Comparison of ENCODE assay signal across 10 mouse cellular contexts in the genomic region with DNA sequence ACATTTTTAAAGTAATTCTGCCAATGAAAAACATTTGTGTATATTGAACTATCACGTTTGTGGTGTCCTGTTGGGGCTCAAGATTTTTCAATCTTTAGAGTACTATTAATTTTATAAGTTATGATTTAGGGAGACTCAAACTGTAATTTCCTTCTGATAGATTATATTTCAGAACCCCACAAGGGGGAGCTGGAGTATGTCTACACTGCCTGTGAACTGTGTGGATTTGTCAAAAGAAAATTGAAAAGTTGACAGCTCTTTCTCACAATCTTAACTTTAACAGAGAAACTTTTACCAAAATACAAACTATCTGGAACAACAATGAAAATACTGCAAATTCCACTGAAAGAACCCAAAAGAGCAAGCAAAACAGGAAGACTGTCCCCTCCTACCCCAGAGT.
DNase-seq lines count a peak whose midpoint lies in the region; ATAC-seq and TF ChIP-seq lines count a peak whose summit lies in the region.
"Had no signal": no experiment of that assay in that cellular context is flagged by ENCODE, and none has a peak within 500 bp of the region (broad histone marks: within the 10 kb centered on the region; RNA-seq: fewer than 3 reads in every experiment).

No protein-coding gene starts in this region.

- peak; percentile 48 for DNase-seq in heart, postnatal 0 days (ENCODE audit: low spot score)
- no peak for DNase-seq in heart, postnatal 4 days
- peak; percentile 60 for DNase-seq in midbrain, postnatal 0 days (ENCODE audit: low spot score)
- DNase-seq in c-Kit-negative CD71-positive TER-119-positive erythroid progenitor cells, embryonic 14.5 days (ENCODE audit: low read depth, low spot score), result peak; percentile 6
- DNase-seq in splenic B cell, adult 2 months (ENCODE audit: low read depth, low spot score), result peak; percentile 64
- DNase-seq in frontal cortex, postnatal 25 days (ENCODE audit: low spot score in 2 of 2), result no peak
- DNase-seq in frontal cortex, postnatal 36 days (ENCODE audit: low spot score in 2 of 2), result no peak

- peaks cover 9% of the 10 kb centered on the region; the same call in 1 of the 2 replicates for H3K36me3 ChIP-seq in heart, postnatal 0 days (replicated peaks; ENCODE audit: control insufficient read depth, insufficient read depth, low read length)
- peaks cover 4% of the 10 kb centered on the region; the same call in 1 of the 2 replicates for H3K36me3 ChIP-seq in midbrain, postnatal 0 days (ENCODE audit: insufficient read depth, low read length)
- peaks cover 5% of the 10 kb centered on the region for H3K36me3 ChIP-seq in midbrain, embryonic 16.5 days (ENCODE audit: control insufficient read depth, insufficient read depth, low read length)
- H3K36me3 ChIP-seq in splenic B cell, adult 2 months (ENCODE audit: control insufficient read depth, insufficient read depth, low read length, poor library complexity, severe bottlenecking), result peaks cover 7% of the 10 kb centered on the region

- H3K4me3 ChIP-seq in heart, postnatal 0 days (ENCODE audit: low read depth, low read length), result no peak overlapping the region
- H3K4me3 ChIP-seq in midbrain, postnatal 0 days (ENCODE audit: low read depth, low read length), result no peak overlapping the region
- H3K4me3 ChIP-seq in midbrain, embryonic 16.5 days (ENCODE audit: low read depth, low read length), result no peak overlapping the region
- H3K4me3 ChIP-seq: erythroblast, embryonic 14.5 days; limb, embryonic 12.5 days had no signal

- no peak for ATAC-seq in heart, postnatal 0 days (ENCODE audit: insufficient read depth, low read depth)
- ATAC-seq in midbrain, postnatal 0 days (ENCODE audit: low FRiP score), result no peak
- ATAC-seq in midbrain, embryonic 16.5 days, result no peak

- WGBS in heart, postnatal 0 days, result 46% methylated on average over 1 of the region's 1 CpGs
- WGBS in midbrain, postnatal 0 days, result 79% methylated on average over 1 of the region's 1 CpGs
- WGBS in midbrain, embryonic 16.5 days, result 81% methylated on average over 1 of the region's 1 CpGs

- H3K27me3 ChIP-seq in heart, postnatal 0 days (ENCODE audit: control insufficient read depth, insufficient read depth, low read length), result no peaks in the 10 kb centered on the region
- no peaks in the 10 kb centered on the region for H3K27me3 ChIP-seq in midbrain, postnatal 0 days (ENCODE audit: insufficient read depth, low read length)
- no peaks in the 10 kb centered on the region for H3K27me3 ChIP-seq in midbrain, embryonic 16.5 days (ENCODE audit: control insufficient read depth, insufficient read depth, low read depth, low read length)
- H3K27me3 ChIP-seq in splenic B cell, adult 2 months (ENCODE audit: control insufficient read depth, insufficient read depth, low read length, poor library complexity, severe bottlenecking), result no peaks in the 10 kb centered on the region
- H3K27me3 ChIP-seq: limb, embryonic 12.5 days had no signal

- H3K4me2 ChIP-seq in heart, postnatal 0 days (ENCODE audit: low read depth, low read length), result no peak overlapping the region
- H3K4me2 ChIP-seq in midbrain, postnatal 0 days (ENCODE audit: low read depth, low read length, poor library complexity, severe bottlenecking), result no peak overlapping the region
- no peak overlapping the region for H3K4me2 ChIP-seq in midbrain, embryonic 16.5 days (ENCODE audit: low read length)
- H3K4me2 ChIP-seq: limb, embryonic 12.5 days had no signal

- TF ChIP-seq CTCF in heart, postnatal 0 days (IDR thresholded peaks at IDR 0.05; ENCODE audit: low read depth), result peak; percentile 62
- peak; percentile 74 for TF ChIP-seq CTCF in midbrain, postnatal 0 days (IDR thresholded peaks at IDR 0.05)

- peaks cover 11% of the 10 kb centered on the region for H3K4me1 ChIP-seq in heart, postnatal 0 days (ENCODE audit: control insufficient read depth, insufficient read depth)
- H3K4me1 ChIP-seq in midbrain, postnatal 0 days (ENCODE audit: insufficient read depth, low read length), result no peaks in the 10 kb centered on the region
- H3K4me1 ChIP-seq in midbrain, embryonic 16.5 days (ENCODE audit: control insufficient read depth, insufficient read depth, low read length), result no peaks in the 10 kb centered on the region; the same call in 1 of the 2 replicates

- no peaks in the 10 kb centered on the region for H3K9me3 ChIP-seq in heart, postnatal 0 days (replicated peaks; ENCODE audit: control insufficient read depth, low read length)
- H3K9me3 ChIP-seq in midbrain, postnatal 0 days (ENCODE audit: low read length), result no peaks in the 10 kb centered on the region
- H3K9me3 ChIP-seq in midbrain, embryonic 16.5 days (replicated peaks; ENCODE audit: control insufficient read depth, low read length, poor library complexity, severe bottlenecking), result no peaks in the 10 kb centered on the region
- H3K9me3 ChIP-seq: limb, embryonic 12.5 days had no signal

- H3K9ac ChIP-seq in heart, postnatal 0 days (replicated peaks; ENCODE audit: low read depth, low read length), result no peak overlapping the region
- no peak overlapping the region for H3K9ac ChIP-seq in midbrain, postnatal 0 days (replicated peaks; ENCODE audit: low read length, poor library complexity, severe bottlenecking)
- H3K9ac ChIP-seq in midbrain, embryonic 16.5 days (ENCODE audit: low read depth, low read length), result no peak overlapping the region
- H3K9ac ChIP-seq: limb, embryonic 12.5 days had no signal

- TF ChIP-seq EP300 in heart, postnatal 0 days (IDR thresholded peaks at IDR 0.05; ENCODE audit: low read depth), result no peak

- no peak overlapping the region for H3K27ac ChIP-seq in heart, postnatal 0 days (ENCODE audit: low read depth)
- no peak overlapping the region for H3K27ac ChIP-seq in midbrain, postnatal 0 days (ENCODE audit: low read depth, low read length)
- no peak overlapping the region for H3K27ac ChIP-seq in midbrain, embryonic 16.5 days (ENCODE audit: low read length)
- H3K27ac ChIP-seq: limb, embryonic 12.5 days had no signal

Comparison
In these comparisons a context has a peak if more than half of its experiments do, and no peak if none do; other contexts are left out.
1. DNase-seq: peak in heart, postnatal 0 days (single experiment), midbrain, postnatal 0 days (single experiment), c-Kit-negative CD71-positive TER-119-positive erythroid progenitor cells, embryonic 14.5 days (single experiment) and splenic B cell, adult 2 months (single experiment); none in heart, postnatal 4 days (single experiment), frontal cortex, postnatal 25 days (0 of 2) and frontal cortex, postnatal 36 days (0 of 2).